Mouse (Mus musculus) intestine, embryonic 16.5 days (tissue): ENCODE measurements at regions not wholly inside any gene's neighbourhood (a gene's known extent, or its start where the extent isn't known, plus 50 kb on each side); places are given as distances from the start of the nearest gene placed in this dataset.
A peak's percentile ranks its signal among the peaks of the same experiment; 100 is the strongest.

Source experiments
- ATAC-seq: fragments of 200-750 bp; cut with Nextera tagmentation; 2 replicates; pipeline ENCODE4 v1.8.0; 2017; ENCODE audit warnings: moderate TSS enrichment, moderate library complexity
- H3K27ac ChIP-seq: fragments of 300-500 bp; sonication (generic); 2 replicates; pipeline ENCODE4 v1.5.1; 2014; ENCODE audit warnings: mild to moderate bottlenecking, low read length
- H3K27me3 ChIP-seq: fragments of 300-500 bp; sonication (generic); replicated peaks from 2 replicates; pipeline ENCODE4 v1.6.1; 2014; ENCODE audit warnings: low read length, control low read depth, mixed read lengths; ENCODE audit not compliant: control insufficient read depth, insufficient read depth
- H3K36me3 ChIP-seq: fragments of 300-500 bp; sonication (generic); 2 replicates; pipeline ENCODE4 v1.6.1; 2014; ENCODE audit warnings: low read length, control low read depth; ENCODE audit not compliant: control insufficient read depth, insufficient read depth
- H3K4me1 ChIP-seq: fragments of 300-500 bp; sonication (generic); 2 replicates; pipeline ENCODE4 v1.6.1; 2014; ENCODE audit warnings: low read length, control low read depth, mixed read lengths; ENCODE audit not compliant: control insufficient read depth, insufficient read depth
- H3K4me2 ChIP-seq: fragments of 300-500 bp; sonication (generic); 2 replicates; pipeline ENCODE4 v1.6.1; 2014; ENCODE audit warnings: low read depth, low read length, control low read depth
- H3K4me3 ChIP-seq: fragments of 300-500 bp; sonication (generic); 2 replicates; pipeline ENCODE4 v1.5.1; 2014; ENCODE audit warnings: mild to moderate bottlenecking, low read length
- H3K9ac ChIP-seq: fragments of 300-500 bp; sonication (generic); 2 replicates; pipeline ENCODE4 v1.6.1; 2014; ENCODE audit warnings: low read depth, low read length
- H3K9me3 ChIP-seq: fragments of 300-500 bp; sonication (generic); 2 replicates; pipeline ENCODE4 v1.6.1; 2016; ENCODE audit warnings: low read length, control low read depth; ENCODE audit not compliant: control insufficient read depth
- WGBS: fragments of 180-500 bp; shearing (Covaris S2); extraction: QIAGEN DNeasy Blood & Tissue Kit; methylation state at CpG from one replicate; pipeline ENCODE4 v1.1.7; 2014; 5-methylcytosine and 5-hydroxymethylcytosine counted together

- 0 out of 2 replicates have a peak, but pooled peaks have one; percentile 23 for ATAC-seq
- no peaks in the 10 kb centered on the region for H3K4me1 ChIP-seq
- H3K4me2 ChIP-seq: no peak overlapping the region
- no peak overlapping the region for H3K9ac ChIP-seq
- no peak overlapping the region for H3K27ac ChIP-seq
- H3K36me3 ChIP-seq: no peaks in the 10 kb centered on the region
- H3K4me3 ChIP-seq: no peak overlapping the region
- no peaks in the 10 kb centered on the region for H3K27me3 ChIP-seq
- no peaks in the 10 kb centered on the region for H3K9me3 ChIP-seq
- 45% methylated on average over 4 of the region's 4 CpGs for WGBS
These were observed 66.7 kb upstream of the Vldlr start for GRCm38 (mm10) chr19:27149567-27149966.

GRCm38 (mm10) chr19:27161933-27162332, 54.4 kb upstream of the Vldlr start:
- Histone ChIP-seq H3K36me3 (no peaks in the 10 kb centered on the region), H3K9me3 (no peaks in the 10 kb centered on the region), H3K9ac (no peak overlapping the region), H3K4me1 (no peaks in the 10 kb centered on the region), H3K27me3 (no peaks in the 10 kb centered on the region), H3K27ac (no peak overlapping the region), H3K4me2 (no peak overlapping the region), H3K4me3 (no peak overlapping the region)
- WGBS: 72% methylated on average over 4 of the region's 4 CpGs
- no peak for ATAC-seq
